Mouse (Mus musculus): Measurements from ENCODE around the gene Notch4. TPM values are rescaled to one million over a fixed set of nuclear protein-coding genes. Genes with fewer than 3 reads are reported as not detected.
"Not testable (repeated sequence)": the region's sequence is repeated elsewhere in the genome, so short reads cannot be mapped to it uniquely, and the experiment has no call there.

The Notch4 gene
- polyA plus RNA-seq (2015; fragmentation: Nextera tagmentation; extraction: Ambion mirVana): 5.8 and 7.9 TPM in 2 replicates

DNA sequence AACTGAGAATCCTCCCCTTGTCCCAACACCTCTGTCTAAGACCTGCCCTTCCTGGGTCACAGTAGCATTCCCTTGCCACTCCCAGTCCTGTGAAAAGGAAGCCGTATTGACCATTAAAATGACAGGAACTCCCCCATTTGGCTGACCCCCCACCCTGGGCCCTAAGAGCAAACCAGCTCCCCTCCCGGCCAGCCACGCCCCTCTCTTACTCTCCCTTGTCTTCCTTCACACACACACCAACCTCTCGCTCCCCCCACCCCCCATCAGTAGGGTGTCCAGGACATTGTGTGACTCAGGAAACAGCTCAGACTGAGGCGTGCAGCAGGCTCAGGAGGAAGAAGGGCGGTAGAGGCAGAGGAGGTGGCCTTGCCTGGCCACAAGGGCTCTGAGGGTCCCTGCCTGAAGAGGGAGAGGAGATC, at the start of gene Notch4:
Notch4 (plus strand) TSS at position 266 of the 419 bp plus-strand sequence.
- Histone ChIP-seq H3K4me2 (peak within 1 kb of the TSS; percentile 34), H3K27me3 (replicated peaks) (no peaks in the 10 kb centered on the region), H3K27ac (peak within 1 kb of the TSS; percentile 63), H3K4me1 (peaks cover 9% of the 10 kb centered on the region; the same call in 1 of the 2 replicates), H3K4me3 (replicated peaks) (peak within 1 kb of the TSS; percentile 12; the same call in 1 of the 2 replicates), H3K36me3 (no peaks in the 10 kb centered on the region), H3K9me3 (no peaks in the 10 kb centered on the region), H3K9ac (no peak within 1 kb of the TSS)
- WGBS: 14% methylated on average over 6 of the region's 6 CpGs
- peak; percentile 20; the same call in 1 of the 2 replicates for ATAC-seq (ENCODE audit: insufficient read depth, low FRiP score, low read depth)

DNA sequence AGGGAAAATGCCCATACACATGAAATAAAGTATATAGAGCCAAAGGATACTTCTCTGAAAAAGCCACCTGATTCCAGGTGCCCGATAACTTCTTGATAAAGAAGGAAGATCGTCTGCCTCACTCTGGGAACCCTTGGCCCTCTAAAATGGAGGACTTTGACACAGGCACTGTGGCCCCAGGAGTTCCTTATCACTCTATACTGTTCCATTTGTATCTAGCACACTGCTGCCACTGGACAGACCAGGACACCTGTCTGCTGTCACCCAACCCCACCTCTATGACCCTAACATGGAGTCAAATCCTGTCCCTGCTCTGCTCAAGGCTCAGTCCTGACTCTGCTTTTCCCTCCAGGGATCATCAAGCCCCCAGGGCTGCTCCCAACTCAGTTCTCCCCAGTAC, 47.6 kb upstream of the Notch4 start:
- H3K27me3 ChIP-seq (replicated peaks): no peaks in the 10 kb centered on the region
- ATAC-seq (ENCODE audit: insufficient read depth, low FRiP score, low read depth): no peak
- H3K27ac ChIP-seq: no peak overlapping the region
- no peak overlapping the region for H3K9ac ChIP-seq
- H3K4me1 ChIP-seq: no peaks in the 10 kb centered on the region
- WGBS: 71% methylated on average over 2 of the region's 2 CpGs
- no peak overlapping the region for H3K4me3 ChIP-seq (replicated peaks)
- H3K36me3 ChIP-seq: no peaks in the 10 kb centered on the region
- no peaks in the 10 kb centered on the region for H3K9me3 ChIP-seq
- H3K4me2 ChIP-seq: no peak overlapping the region

DNA sequence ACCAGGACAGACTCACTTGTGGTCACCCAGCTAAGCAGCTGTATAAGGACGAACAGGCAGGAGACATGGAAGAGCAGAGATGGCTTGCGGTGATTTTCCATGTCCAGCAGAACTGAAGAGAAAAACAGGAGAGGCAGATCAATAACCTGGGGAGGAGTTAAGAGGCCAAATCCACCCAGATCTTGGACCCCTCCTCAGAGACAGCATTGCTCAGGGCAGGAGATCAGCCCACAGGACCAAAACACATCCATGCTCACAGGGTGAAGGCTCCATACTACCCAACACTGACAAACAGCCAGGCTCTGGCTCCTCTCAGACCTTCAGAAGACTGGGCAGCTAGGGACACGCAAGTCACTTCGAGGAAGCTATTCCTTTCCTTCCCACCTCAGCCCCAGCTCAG, 46.8 kb upstream of the Notch4 start, which contains the start of gene Btnl6:
Btnl6 (minus strand) TSS at position 101 of the 400 bp plus-strand sequence.
- no peak within 1 kb of the TSS for H3K4me2 ChIP-seq
- no peak within 1 kb of the TSS for H3K9ac ChIP-seq
- H3K27ac ChIP-seq: no peak within 1 kb of the TSS
- no peaks in the 10 kb centered on the region for H3K36me3 ChIP-seq
- no peak within 1 kb of the TSS for H3K4me3 ChIP-seq (replicated peaks)
- ATAC-seq (ENCODE audit: insufficient read depth, low FRiP score, low read depth): no peak
- no peaks in the 10 kb centered on the region for H3K9me3 ChIP-seq
- H3K4me1 ChIP-seq: no peaks in the 10 kb centered on the region
- H3K27me3 ChIP-seq (replicated peaks): no peaks in the 10 kb centered on the region
- WGBS: 84% methylated on average over 4 of the region's 4 CpGs

DNA sequence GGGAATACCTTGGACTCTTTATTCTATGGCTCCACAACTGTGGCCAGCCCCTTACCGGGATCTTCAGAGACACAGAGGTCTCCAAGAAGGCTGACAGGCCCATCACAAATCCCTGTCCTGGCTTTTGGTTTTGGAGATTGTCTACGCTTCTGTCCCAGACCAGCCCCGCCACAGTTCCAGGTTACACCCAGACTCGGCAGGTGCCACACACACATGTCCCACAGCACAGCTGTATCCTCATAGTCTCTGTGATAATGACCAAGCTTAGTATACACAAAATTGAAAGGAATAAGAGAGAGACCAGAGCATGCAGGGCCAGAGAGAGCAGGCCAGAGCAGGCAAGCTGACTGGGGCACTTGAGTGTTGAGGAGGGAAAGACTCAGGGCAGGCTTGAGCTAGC, 46.3 kb upstream of the Notch4 start:
- no peak overlapping the region for H3K4me2 ChIP-seq
- no peak overlapping the region for H3K9ac ChIP-seq
- no peaks in the 10 kb centered on the region for H3K36me3 ChIP-seq
- WGBS: 84% methylated on average over 4 of the region's 4 CpGs
- no peak for ATAC-seq (ENCODE audit: insufficient read depth, low FRiP score, low read depth)
- H3K27me3 ChIP-seq (replicated peaks): no peaks in the 10 kb centered on the region
- H3K27ac ChIP-seq: no peak overlapping the region
- no peaks in the 10 kb centered on the region for H3K4me1 ChIP-seq
- H3K4me3 ChIP-seq (replicated peaks): no peak overlapping the region
- H3K9me3 ChIP-seq: no peaks in the 10 kb centered on the region

DNA sequence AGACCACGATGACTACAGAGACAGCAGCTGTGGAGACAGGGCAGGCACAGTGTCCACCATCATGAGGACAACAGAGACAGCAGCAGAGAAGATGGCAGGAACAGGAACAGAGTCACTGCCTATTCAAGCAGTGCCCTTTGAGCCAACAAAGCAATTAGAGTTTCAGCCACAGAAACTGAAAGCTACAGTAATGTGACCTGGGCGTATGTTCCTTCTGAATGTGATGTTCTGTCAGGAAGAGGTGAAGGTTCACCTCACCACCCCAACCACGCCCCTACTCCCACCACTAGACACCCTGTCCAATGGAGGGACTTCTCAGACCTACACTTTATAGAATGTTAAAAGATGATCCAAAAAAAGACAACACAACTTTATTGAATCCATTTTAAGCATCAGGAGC, 45.5 kb upstream of the Notch4 start:
- H3K27ac ChIP-seq; H3K4me2 ChIP-seq; ATAC-seq (ENCODE audit: insufficient read depth, low FRiP score, low read depth); H3K4me1 ChIP-seq; H3K9ac ChIP-seq; H3K27me3 ChIP-seq (replicated peaks); H3K9me3 ChIP-seq; H3K4me3 ChIP-seq (replicated peaks); H3K36me3 ChIP-seq: not testable (repeated sequence)
- 72% methylated on average over 3 of the region's 3 CpGs for WGBS

DNA sequence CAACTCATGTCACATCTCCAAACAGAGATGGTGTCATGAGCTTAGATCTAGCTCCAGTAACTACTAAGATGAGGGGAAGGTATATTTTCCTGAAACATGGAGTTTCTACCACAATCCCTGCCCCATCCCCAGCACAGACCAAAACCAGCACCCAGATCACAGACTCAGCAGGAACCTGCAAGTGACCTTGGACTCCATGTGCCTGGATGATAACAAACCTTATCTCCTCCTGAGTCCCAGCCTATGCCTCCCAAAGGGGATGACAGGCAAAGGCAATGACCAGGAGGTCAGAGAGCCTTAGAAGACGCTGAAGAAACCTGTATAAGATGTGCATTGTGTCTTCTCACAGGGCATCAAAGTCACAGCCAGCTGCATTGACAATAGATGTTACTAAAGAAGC, 45.1 kb upstream of the Notch4 start:
- WGBS: 71% methylated on average over 1 of the region's 1 CpGs
- H3K9ac ChIP-seq: no peak overlapping the region
- H3K9me3 ChIP-seq: no peaks in the 10 kb centered on the region
- H3K27ac ChIP-seq: no peak overlapping the region
- H3K36me3 ChIP-seq: no peaks in the 10 kb centered on the region
- ATAC-seq (ENCODE audit: insufficient read depth, low FRiP score, low read depth): no peak
- no peaks in the 10 kb centered on the region for H3K27me3 ChIP-seq (replicated peaks)
- H3K4me1 ChIP-seq: no peaks in the 10 kb centered on the region
- H3K4me3 ChIP-seq (replicated peaks): no peak overlapping the region
- H3K4me2 ChIP-seq: no peak overlapping the region

DNA sequence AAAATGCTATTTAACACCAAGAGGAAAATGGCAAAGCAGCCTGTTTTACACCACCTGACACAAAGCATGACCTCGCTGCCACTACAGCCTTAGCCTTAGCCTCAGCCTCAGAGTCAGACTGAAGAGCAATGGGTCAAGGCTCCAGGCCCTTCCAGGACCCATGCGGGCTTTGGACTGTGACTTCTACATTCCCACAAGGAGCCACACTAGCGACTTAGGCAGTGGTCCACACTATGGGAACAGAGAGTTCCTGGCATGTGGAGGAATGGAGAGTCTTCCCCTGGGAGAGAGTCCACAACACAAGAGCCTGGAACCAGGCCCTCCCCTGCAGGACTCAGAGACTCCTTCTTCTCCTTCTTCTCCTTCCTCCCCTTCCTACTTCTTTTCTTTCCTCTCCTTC, 31.4 kb upstream of the Notch4 start:
- 84% methylated on average over 3 of the region's 3 CpGs for WGBS
- no peak overlapping the region for H3K4me2 ChIP-seq
- H3K4me1 ChIP-seq: no peaks in the 10 kb centered on the region
- no peak overlapping the region for H3K27ac ChIP-seq
- ATAC-seq (ENCODE audit: insufficient read depth, low FRiP score, low read depth): no peak
- H3K36me3 ChIP-seq: no peaks in the 10 kb centered on the region
- H3K9ac ChIP-seq: no peak overlapping the region
- H3K9me3 ChIP-seq: no peaks in the 10 kb centered on the region
- no peak overlapping the region for H3K4me3 ChIP-seq (replicated peaks)
- no peaks in the 10 kb centered on the region for H3K27me3 ChIP-seq (replicated peaks)

DNA sequence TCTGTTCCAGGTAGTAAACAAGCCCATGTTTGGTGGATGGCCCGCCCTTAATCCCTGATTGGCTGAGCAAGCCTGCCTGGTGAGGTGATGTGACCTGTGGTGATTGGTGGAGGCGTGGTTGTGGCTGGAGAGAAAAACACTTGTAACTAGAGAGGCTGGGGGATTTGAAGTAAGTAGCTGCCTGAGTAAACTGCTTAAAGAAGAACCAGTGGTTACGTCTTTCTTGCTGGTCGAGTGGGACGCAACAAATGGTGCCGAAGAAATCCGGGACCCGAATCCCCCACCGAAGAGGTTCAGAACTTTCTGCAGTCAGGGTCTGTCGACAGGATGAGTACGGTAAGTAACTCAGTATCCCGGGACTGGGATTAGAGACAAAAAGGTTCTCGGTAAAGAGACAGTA, 20.5 kb upstream of the Notch4 start:
- WGBS: 95% methylated on average over 13 of the region's 13 CpGs
- not testable (repeated sequence) for H3K27me3 ChIP-seq (replicated peaks); H3K9me3 ChIP-seq; ATAC-seq (ENCODE audit: insufficient read depth, low FRiP score, low read depth); H3K9ac ChIP-seq; H3K4me3 ChIP-seq (replicated peaks); H3K27ac ChIP-seq; H3K4me1 ChIP-seq; H3K4me2 ChIP-seq; H3K36me3 ChIP-seq

DNA sequence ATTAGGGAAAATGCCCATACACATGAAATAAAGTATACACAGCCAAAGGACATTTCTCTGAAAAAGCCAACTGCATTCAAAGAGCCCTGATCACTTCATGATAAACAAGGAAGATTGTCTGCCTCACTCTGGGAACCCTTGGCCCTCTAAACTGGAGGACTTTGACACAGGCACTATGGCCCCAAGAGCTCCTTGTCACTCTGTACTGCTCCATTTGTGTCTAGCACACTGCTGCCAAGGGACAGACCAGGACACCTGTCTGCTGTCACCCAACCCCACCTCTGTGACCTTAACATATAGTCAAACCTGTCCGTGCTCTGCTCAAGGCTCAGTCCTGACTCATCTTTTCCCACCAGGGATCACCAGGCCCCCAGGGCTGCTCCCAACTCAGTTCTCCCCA, 17.3 kb upstream of the Notch4 start:
- no peaks in the 10 kb centered on the region for H3K4me1 ChIP-seq
- H3K36me3 ChIP-seq: no peaks in the 10 kb centered on the region
- H3K9me3 ChIP-seq: no peaks in the 10 kb centered on the region
- H3K9ac ChIP-seq: no peak overlapping the region
- no peaks in the 10 kb centered on the region for H3K27me3 ChIP-seq (replicated peaks)
- no peak overlapping the region for H3K4me2 ChIP-seq
- no peak overlapping the region for H3K4me3 ChIP-seq (replicated peaks)
- WGBS: 79% methylated on average over 1 of the region's 1 CpGs
- ATAC-seq (ENCODE audit: insufficient read depth, low FRiP score, low read depth): no peak
- H3K27ac ChIP-seq: no peak overlapping the region

DNA sequence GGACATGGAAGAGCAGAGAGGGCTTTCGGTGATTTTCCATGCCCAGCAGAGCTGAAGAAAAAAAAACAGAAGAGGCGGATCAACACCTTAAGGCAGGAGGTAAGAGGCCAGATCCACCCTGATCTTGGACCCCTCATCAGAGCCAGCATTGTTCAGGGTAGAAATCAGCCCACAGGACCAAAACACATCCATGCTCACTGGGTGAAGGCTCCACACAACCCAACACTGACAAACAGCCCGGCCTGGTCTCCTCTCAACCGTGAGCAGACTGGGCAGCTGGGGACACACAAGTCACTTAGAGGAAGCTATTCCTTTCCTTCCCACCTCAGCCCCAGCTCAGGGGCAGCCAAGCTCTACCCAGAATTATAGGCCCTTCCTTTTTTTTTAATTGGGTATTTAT, 16.5 kb upstream of the Notch4 start:
- no peak overlapping the region for H3K4me3 ChIP-seq (replicated peaks)
- no peaks in the 10 kb centered on the region for H3K36me3 ChIP-seq
- no peaks in the 10 kb centered on the region for H3K9me3 ChIP-seq
- H3K27ac ChIP-seq: no peak overlapping the region
- no peak for ATAC-seq (ENCODE audit: insufficient read depth, low FRiP score, low read depth)
- H3K9ac ChIP-seq: no peak overlapping the region
- H3K4me2 ChIP-seq: no peak overlapping the region
- H3K4me1 ChIP-seq: no peaks in the 10 kb centered on the region
- 89% methylated on average over 4 of the region's 4 CpGs for WGBS
- H3K27me3 ChIP-seq (replicated peaks): no peaks in the 10 kb centered on the region

DNA sequence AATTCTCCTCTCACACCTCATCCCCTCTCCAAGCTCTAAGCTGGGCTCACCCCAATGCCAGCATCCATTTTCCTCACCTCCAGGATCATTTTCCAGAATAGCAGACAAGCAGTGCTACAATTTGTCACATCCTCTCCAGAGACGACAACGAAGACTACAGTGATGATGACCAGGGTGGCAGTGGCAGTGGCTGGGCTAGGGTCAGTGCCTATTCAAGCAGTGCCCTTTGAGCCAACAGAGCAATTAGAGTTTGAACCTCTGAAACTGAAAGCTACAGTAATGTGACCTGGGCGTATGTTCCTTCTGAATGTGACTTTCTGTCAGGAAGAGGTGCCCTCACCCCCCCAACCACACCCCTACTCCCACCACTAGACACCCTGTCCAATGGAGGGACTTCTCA, 14.9 kb upstream of the Notch4 start:
- H3K27ac ChIP-seq: no peak overlapping the region
- no peaks in the 10 kb centered on the region for H3K36me3 ChIP-seq
- no peak overlapping the region for H3K9ac ChIP-seq
- no peak overlapping the region for H3K4me2 ChIP-seq
- H3K27me3 ChIP-seq (replicated peaks): no peaks in the 10 kb centered on the region
- ATAC-seq (ENCODE audit: insufficient read depth, low FRiP score, low read depth): no peak
- 82% methylated on average over 3 of the region's 3 CpGs for WGBS
- H3K9me3 ChIP-seq: no peaks in the 10 kb centered on the region
- H3K4me3 ChIP-seq (replicated peaks): no peak overlapping the region
- no peaks in the 10 kb centered on the region for H3K4me1 ChIP-seq

DNA sequence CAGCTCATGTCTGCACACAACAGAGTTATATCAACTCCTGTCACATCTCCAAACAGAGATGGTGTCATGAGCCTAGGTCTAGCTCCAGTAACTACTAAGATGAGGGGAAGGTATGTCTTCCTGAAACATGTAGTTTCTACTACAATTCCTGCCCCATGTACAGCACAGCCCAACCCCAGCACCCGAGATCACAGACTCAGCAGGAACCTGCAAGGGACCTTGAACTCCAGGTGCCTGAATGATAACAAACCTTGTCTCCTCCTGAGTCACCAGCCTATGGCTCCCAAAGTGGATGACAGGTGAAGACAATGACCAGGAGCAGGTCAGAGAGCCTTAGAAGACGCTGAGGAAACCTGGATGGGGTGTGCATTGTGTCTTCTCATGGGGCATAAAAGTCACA, 14.2 kb upstream of the Notch4 start:
- Histone ChIP-seq H3K9me3 (no peaks in the 10 kb centered on the region), H3K9ac (no peak overlapping the region), H3K36me3 (no peaks in the 10 kb centered on the region), H3K4me3 (replicated peaks) (no peak overlapping the region), H3K27me3 (replicated peaks) (no peaks in the 10 kb centered on the region), H3K4me2 (no peak overlapping the region), H3K27ac (no peak overlapping the region), H3K4me1 (no peaks in the 10 kb centered on the region)
- 75% methylated on average over 2 of the region's 2 CpGs for WGBS
- no peak for ATAC-seq (ENCODE audit: insufficient read depth, low FRiP score, low read depth)

DNA sequence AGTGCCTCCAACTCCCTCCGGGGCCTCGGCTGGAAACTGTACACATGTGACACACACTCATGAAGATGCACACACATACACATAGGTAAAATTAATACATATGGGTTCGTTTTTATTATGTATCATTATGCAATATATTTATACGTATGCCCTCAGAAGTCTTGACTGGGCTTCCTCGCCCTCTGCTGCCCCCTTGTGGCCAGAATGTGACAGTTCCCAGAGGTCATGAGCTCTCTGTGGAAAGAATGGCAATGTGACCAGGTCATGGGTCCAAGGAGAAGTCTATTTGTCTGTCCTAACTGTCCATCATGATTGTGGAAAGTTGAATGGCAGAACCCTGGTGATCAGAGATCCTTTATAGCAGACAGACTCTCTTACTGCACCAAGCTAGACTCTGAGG, 8.6 kb upstream of the Notch4 start:
- H3K9ac ChIP-seq: no peak overlapping the region
- no peaks in the 10 kb centered on the region for H3K9me3 ChIP-seq
- H3K4me1 ChIP-seq: no peaks in the 10 kb centered on the region
- ATAC-seq (ENCODE audit: insufficient read depth, low FRiP score, low read depth): no peak
- H3K27ac ChIP-seq: no peak overlapping the region
- H3K36me3 ChIP-seq: no peaks in the 10 kb centered on the region
- 20% methylated on average over 5 of the region's 5 CpGs for WGBS
- H3K27me3 ChIP-seq (replicated peaks): no peaks in the 10 kb centered on the region
- no peak overlapping the region for H3K4me2 ChIP-seq
- H3K4me3 ChIP-seq (replicated peaks): no peak overlapping the region

Measured in stomach, embryonic 15.5 days (tissue).